Mouse (Mus musculus) MEL (cell line): ENCODE data around the gene Chd3. TPM values are rescaled to one million over a fixed set of nuclear protein-coding genes. Genes with fewer than 3 reads are reported as not detected.
A peak's percentile ranks its signal among the peaks of the same experiment; 100 is the strongest.

Source experiments
- DNase-seq: peaks from one replicate; pipeline ENCODE4 v3.0.0; 2011; ENCODE audit warnings: low read depth, low spot score
- H3K27ac ChIP-seq: 2 replicates; pipeline ENCODE4 v1.5.1; 2012; ENCODE audit warnings: low read depth, mild to moderate bottlenecking, control low read depth, low read length, moderate library complexity; ENCODE audit not compliant: control insufficient read depth
- H3K27me3 ChIP-seq, 2 experiments: fragments of 150-350 bp in 1 of 2; sonication (generic) in 1 of 2; 2 replicates each; pipeline ENCODE4 v1.6.1; 2012; ENCODE audit warnings: low read length in 2 of 2, mild to moderate bottlenecking in 2 of 2, improper control_type of control experiment in 1 of 2, moderate library complexity in 1 of 2; ENCODE audit not compliant: insufficient read depth in 2 of 2, control insufficient read depth in 1 of 2
- H3K36me3 ChIP-seq, 2 experiments: 2 replicates each; pipeline ENCODE4 v1.6.1; 2012 to 2014; ENCODE audit warnings: low read length in 2 of 2, improper control_type of control experiment in 1 of 2, inconsistent platforms in 1 of 2, mild to moderate bottlenecking in 1 of 2; ENCODE audit not compliant: insufficient read depth in 2 of 2, control insufficient read depth in 1 of 2
- H3K4me1 ChIP-seq, 2 experiments: fragments of 150-350 bp in 1 of 2; sonication (generic) in 1 of 2; 2 replicates each; pipeline ENCODE4 v1.6.1; 2012; ENCODE audit warnings: low read length in 2 of 2, improper control_type of control experiment in 1 of 2, mild to moderate bottlenecking in 1 of 2; ENCODE audit not compliant: insufficient read depth in 2 of 2, control insufficient read depth in 1 of 2
- H3K4me3 ChIP-seq, 2 experiments: fragments of 150-350 bp in 1 of 2; sonication (generic) in 1 of 2; 2 replicates each; pipeline ENCODE4 v1.5.1; 2012; ENCODE audit warnings: low read depth in 2 of 2, low read length in 2 of 2, mild to moderate bottlenecking in 2 of 2, moderate library complexity in 2 of 2, control low read depth in 1 of 2, improper control_type of control experiment in 1 of 2; ENCODE audit not compliant: control insufficient read depth in 1 of 2, insufficient read depth in 1 of 2
- H3K79me2 ChIP-seq: 2 replicates; pipeline ENCODE4 v1.6.1; 2012; ENCODE audit warnings: mild to moderate bottlenecking, low read length, moderate library complexity; ENCODE audit not compliant: control insufficient read depth, poor library complexity, insufficient read depth
- H3K9ac ChIP-seq: 2 replicates; pipeline ENCODE4 v1.6.1; 2012; ENCODE audit warnings: low read depth, mild to moderate bottlenecking, control low read depth, low read length, moderate library complexity; ENCODE audit not compliant: control insufficient read depth, poor library complexity, severe bottlenecking
- H3K9me3 ChIP-seq: fragments of 150-350 bp; sonication (generic); replicated peaks from 2 replicates; pipeline ENCODE4 v1.6.1; 2012; ENCODE audit warnings: mild to moderate bottlenecking, low read length, improper control_type of control experiment, moderate library complexity; ENCODE audit not compliant: insufficient read depth
- BHLHE40 ChIP-seq: IDR thresholded peaks from 2 replicates; pipeline ENCODE4 v1.6.1; 2012; ENCODE audit warnings: low read depth, mild to moderate bottlenecking, inconsistent platforms, low read length, improper control_type of control experiment, borderline replicate concordance
- CHD1 ChIP-seq: IDR thresholded peaks from 2 replicates; pipeline ENCODE4 v1.6.1; 2012; ENCODE audit warnings: low read depth, mild to moderate bottlenecking, inconsistent platforms, low read length, improper control_type of control experiment
- CTCF ChIP-seq, 3 experiments: IDR thresholded peaks in 2 of 3; conservative IDR thresholded peaks in 1 of 3; 2 replicates each; pipeline ENCODE4 v1.5.1; 2011 to 2012; ENCODE audit warnings: low read length in 3 of 3, low read depth in 2 of 3, mild to moderate bottlenecking in 2 of 3, improper control_type of control experiment in 1 of 3, inconsistent platforms in 1 of 3, mixed read lengths in 1 of 3, moderate library complexity in 1 of 3; ENCODE audit not compliant: control insufficient read depth in 1 of 3, insufficient read depth in 1 of 3, poor library complexity in 1 of 3, severe bottlenecking in 1 of 3
- ELF1 ChIP-seq: IDR thresholded peaks from 2 replicates; pipeline ENCODE4 v1.6.1; 2014; ENCODE audit warnings: low read depth, mild to moderate bottlenecking, inconsistent platforms, low read length, improper control_type of control experiment, moderate library complexity
- ETS1 ChIP-seq: IDR thresholded peaks from 2 replicates; pipeline ENCODE4 v1.6.1; 2012; ENCODE audit warnings: low read depth, mild to moderate bottlenecking, inconsistent platforms, low read length, improper control_type of control experiment, moderate library complexity
- KAT2A ChIP-seq: conservative IDR thresholded peaks from 2 replicates; pipeline ENCODE4 v1.6.1; 2012; ENCODE audit warnings: low read depth, low read length, improper control_type of control experiment, inconsistent platforms
- MAFK ChIP-seq: IDR thresholded peaks from 2 replicates; pipeline ENCODE4 v1.6.1; 2011; ENCODE audit warnings: low read depth, mild to moderate bottlenecking, low read length, improper control_type of control experiment, borderline replicate concordance
- MAZ ChIP-seq: IDR thresholded peaks from 2 replicates; pipeline ENCODE4 v1.6.1; 2012; ENCODE audit warnings: low read depth, mild to moderate bottlenecking, inconsistent platforms, low read length, improper control_type of control experiment
- MEF2A ChIP-seq: IDR thresholded peaks from 2 replicates; pipeline ENCODE4 v1.6.1; 2014; ENCODE audit warnings: low read depth, mild to moderate bottlenecking, inconsistent platforms, low read length, improper control_type of control experiment; ENCODE audit not compliant: poor library complexity, insufficient replicate concordance, severe bottlenecking; ENCODE audit errors: extremely low read depth
- MYC ChIP-seq: IDR thresholded peaks from 2 replicates; pipeline ENCODE4 v1.6.1; 2011; ENCODE audit warnings: low read depth, mild to moderate bottlenecking, low read length, improper control_type of control experiment, moderate library complexity
- POLR2AphosphoS5 ChIP-seq: IDR thresholded peaks from 2 replicates; pipeline ENCODE4 v1.6.1; 2012; ENCODE audit warnings: low read depth, borderline replicate concordance, mild to moderate bottlenecking, inconsistent platforms, low read length, moderate library complexity, mixed read lengths
- RCOR1 ChIP-seq: IDR thresholded peaks from 2 replicates; pipeline ENCODE4 v1.6.1; 2012; ENCODE audit warnings: low read depth, mild to moderate bottlenecking, inconsistent platforms, low read length, improper control_type of control experiment
- SIN3A ChIP-seq: IDR thresholded peaks from 2 replicates; pipeline ENCODE4 v1.6.1; 2012; ENCODE audit warnings: low read length, improper control_type of control experiment, inconsistent platforms
- TAL1 ChIP-seq: IDR thresholded peaks from 2 replicates; pipeline ENCODE4 v1.6.1; 2012; ENCODE audit warnings: mild to moderate bottlenecking, inconsistent platforms, low read length, moderate library complexity, mixed read lengths
- TBP ChIP-seq: IDR thresholded peaks from 2 replicates; pipeline ENCODE4 v1.8.0; 2011; ENCODE audit warnings: low read depth, low read length, improper control_type of control experiment
- UBTF ChIP-seq: IDR thresholded peaks from 2 replicates; pipeline ENCODE4 v1.6.1; 2012; ENCODE audit warnings: low read depth, mild to moderate bottlenecking, inconsistent platforms, low read length, improper control_type of control experiment, moderate library complexity, borderline replicate concordance; ENCODE audit not compliant: insufficient read depth
- ZC3H11A ChIP-seq: IDR thresholded peaks from 2 replicates; pipeline ENCODE4 v1.6.1; 2012; ENCODE audit warnings: low read depth, mild to moderate bottlenecking, inconsistent platforms, low read length, improper control_type of control experiment
- ZKSCAN1 ChIP-seq: IDR thresholded peaks from 2 replicates; pipeline ENCODE4 v1.6.1; 2012; ENCODE audit warnings: low read depth, mild to moderate bottlenecking, inconsistent platforms, low read length, improper control_type of control experiment, moderate library complexity
- ZMIZ1 ChIP-seq: IDR thresholded peaks from 2 replicates; pipeline ENCODE4 v1.6.1; 2012; ENCODE audit warnings: low read depth, mild to moderate bottlenecking, inconsistent platforms, low read length, improper control_type of control experiment, moderate library complexity
- polyA plus RNA-seq, 2 experiments: library from polyadenylated mRNA; stranded (reverse) in 1 of 2; unstranded in 1 of 2; fragments of >175 nt in 1 of 2; fragments of >200 nt in 1 of 2; gene quantifications; 2 replicates each; pipeline versions ENCODE4 v1.2.1 to v1.2.4; 2012; ENCODE audit warnings: low replicate concordance in 2 of 2, low read depth in 1 of 2; ENCODE audit not compliant: insufficient read length in 2 of 2, insufficient read depth in 1 of 2, missing spikeins in 1 of 2
- total RNA-seq: library from RNA; depleted of rRNA; stranded (reverse); fragments of 300-350 nt; gene quantifications from 2 replicates; pipeline ENCODE4 v1.2.3, GENCODE M21; 2012

Chd3 gene
- total and polyA plus RNA-seq, 3 experiments: 37.3 to 84.9 TPM; not detected in 1

DNA sequence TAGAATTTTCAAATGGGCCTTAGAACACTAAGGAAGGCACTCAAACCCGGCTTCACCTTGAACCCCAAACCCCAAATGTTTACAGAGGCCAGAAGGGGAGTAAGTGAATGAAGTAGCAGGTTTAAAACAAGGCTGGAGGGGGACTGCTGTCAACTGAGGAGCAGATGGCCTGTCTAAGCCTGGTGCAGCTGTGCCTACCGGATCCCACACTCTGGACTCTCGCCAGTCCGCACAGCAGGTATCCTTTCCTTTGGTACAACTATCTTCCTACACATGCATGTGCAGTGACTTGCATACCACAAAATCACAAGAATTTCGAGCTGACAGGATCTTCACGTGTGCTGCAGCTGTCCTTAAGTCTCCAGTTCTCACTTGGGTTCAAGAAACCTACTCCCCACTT, 47.2 kb downstream of the Chd3 start:
- peaks cover 12 to 30% of the 10 kb centered on the region in 2 experiments for H3K4me1 ChIP-seq
- peak overlapping the region; percentile 6; the same call in 1 of the 2 replicates for H3K9ac ChIP-seq
- peaks cover 2 to 23% of the 10 kb centered on the region in 2 experiments; a peak in 3 of 4 replicates for H3K36me3 ChIP-seq
- H3K9me3 ChIP-seq: no peaks in the 10 kb centered on the region
- no peak overlapping the region for H3K27ac ChIP-seq
- TF ChIP-seq POLR2AphosphoS5 (no peak), MYC (no peak), RCOR1 (no peak), KAT2A (no peak), ZKSCAN1 (no peak), ETS1 (no peak), MAZ (no peak), ZMIZ1 (no peak), MEF2A (no peak), CHD1 (no peak), ELF1 (no peak), MAFK (no peak), TAL1 (no peak), SIN3A (no peak), CTCF (IDR thresholded peaks at IDR 0.05 in 2 of 3, conservative IDR thresholded peaks at IDR 0.05 in 1 of 3; ENCODE audit: control insufficient read depth in 1 of 3, insufficient read depth in 1 of 3, low read depth in 2 of 3, low read length in 3 of 3, poor library complexity in 1 of 3, severe bottlenecking in 1 of 3) (no peak)
- peaks cover 16% of the 10 kb centered on the region for H3K79me2 ChIP-seq
- peak; percentile 27 for DNase-seq
- H3K4me3 ChIP-seq: no peak overlapping the region
- no peaks in the 10 kb centered on the region for H3K27me3 ChIP-seq

DNA sequence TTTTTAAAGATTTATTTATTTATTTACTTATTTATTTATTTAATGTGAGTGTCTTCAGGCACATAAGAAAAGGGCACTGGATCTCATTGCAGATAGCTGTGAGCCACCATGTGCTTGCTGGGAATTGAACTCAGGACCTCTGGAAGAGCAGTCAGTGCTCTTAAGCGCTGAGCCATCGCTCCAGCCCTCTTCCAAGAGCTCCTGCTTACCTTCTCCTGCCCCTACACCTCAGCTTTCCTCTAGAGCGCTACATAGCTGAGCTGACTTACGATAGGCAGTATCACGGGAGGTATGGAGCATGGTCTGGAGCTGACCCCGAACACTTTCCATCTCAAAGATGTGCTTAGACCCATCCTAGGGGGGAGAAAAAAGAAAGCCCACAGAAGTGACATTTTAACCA, 47.6 kb downstream of the Chd3 start:
- Histone ChIP-seq H3K4me3 (no peak overlapping the region), H3K36me3 (peaks cover 2 to 19% of the 10 kb centered on the region in 2 experiments; a peak in 3 of 4 replicates), H3K4me1 (peaks cover 12 to 26% of the 10 kb centered on the region in 2 experiments), H3K27ac (no peak overlapping the region), H3K27me3 (no peaks in the 10 kb centered on the region), H3K79me2 (peaks cover 16% of the 10 kb centered on the region), H3K9ac (no peak overlapping the region), H3K9me3 (no peaks in the 10 kb centered on the region)
- TF ChIP-seq BHLHE40 (no peak), ZC3H11A (no peak), TBP (peak; percentile 68), UBTF (no peak)
- no peak for DNase-seq
